Mouse (Mus musculus) liver, adult 2 months (tissue): Measurements from ENCODE around the gene Klhdc1.

ENCODE experiments used
- CTCF ChIP-seq: fragments of 200-500 bp; IDR thresholded peaks from 2 replicates; pipeline ENCODE4 v1.5.1; 2011; ENCODE audit warnings: low read depth, low read length, control low read depth
- POLR2A ChIP-seq: fragments of 200-500 bp; IDR thresholded peaks from 2 replicates; pipeline ENCODE4 v1.6.1; 2011; ENCODE audit warnings: low read length, control low read depth; ENCODE audit not compliant: insufficient read depth; ENCODE audit errors: extremely low read depth

DNA sequence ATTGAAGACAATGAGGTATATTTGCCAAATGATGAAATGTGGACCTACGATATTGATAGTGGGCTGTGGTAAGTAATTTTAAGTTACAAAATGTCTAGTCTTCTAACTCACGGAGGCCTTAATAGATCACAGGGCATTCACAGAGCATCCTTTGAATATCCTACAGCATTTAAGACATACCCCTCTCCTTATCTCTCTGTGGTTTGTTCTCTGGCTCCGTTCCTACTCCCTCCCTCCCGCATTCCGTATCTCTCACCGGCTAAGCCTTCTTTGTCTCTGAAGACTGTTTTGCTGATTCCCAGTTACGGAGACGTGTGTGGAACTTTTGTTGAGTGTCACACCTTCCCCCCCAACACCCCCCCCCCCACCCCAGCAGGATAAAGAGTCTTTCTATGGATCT lies 9.8 kb downstream of the Klhdc1 start:
- TF ChIP-seq CTCF (no peak), POLR2A (no peak)
